Mouse (Mus musculus) myocyte (in vitro differentiated cells): ENCODE measurements around the gene Aldh1a7. TPM values are rescaled to one million over a fixed set of nuclear protein-coding genes. Genes with fewer than 3 reads are reported as not detected.

Experiments
- H3K27me3 ChIP-seq: one replicate; pipeline ENCODE4 v1.6.1; 2011; ENCODE audit not compliant: control insufficient read depth, insufficient read depth, insufficient read length
- H3K36me3 ChIP-seq: one replicate; pipeline ENCODE4 v1.6.1; 2011; ENCODE audit not compliant: control insufficient read depth, insufficient read depth
- H3K4me2 ChIP-seq: one replicate; pipeline ENCODE4 v1.6.1; 2011; ENCODE audit warnings: low read depth, control low read depth
- H3K4me3 ChIP-seq: one replicate; pipeline ENCODE4 v1.5.1; 2011; ENCODE audit warnings: mild to moderate bottlenecking, control low read depth, moderate library complexity
- H3K79me2 ChIP-seq: one replicate; pipeline ENCODE4 v1.6.1; 2011; ENCODE audit not compliant: control insufficient read depth, insufficient read depth
- H3ac ChIP-seq: one replicate; pipeline ENCODE4 v1.6.1; 2011; ENCODE audit not compliant: control insufficient read depth, insufficient read length
- CEBPB ChIP-seq: IDR thresholded peaks from 2 replicates; pipeline ENCODE4 v1.6.1; 2011; ENCODE audit warnings: mild to moderate bottlenecking, moderate library complexity; ENCODE audit not compliant: poor library complexity, insufficient read depth, severe bottlenecking
- E2F4 ChIP-seq: IDR thresholded peaks from one replicate; pipeline ENCODE4 v1.6.1; 2011; ENCODE audit warnings: mild to moderate bottlenecking, control low read depth, moderate library complexity; ENCODE audit not compliant: insufficient read depth
- MAX ChIP-seq: IDR thresholded peaks from one replicate; pipeline ENCODE4 v1.6.1; 2011; ENCODE audit warnings: low read depth, mild to moderate bottlenecking, control low read depth
- MYOD1 ChIP-seq, 3 experiments: IDR thresholded peaks; one replicate each; pipeline ENCODE4 v1.6.1; 2011; ENCODE audit warnings: control low read depth in 2 of 3, low read depth in 2 of 3, mild to moderate bottlenecking in 2 of 3, moderate library complexity in 1 of 3; ENCODE audit not compliant: insufficient read length in 2 of 3, control insufficient read depth in 1 of 3
- MYOG ChIP-seq, 3 experiments: IDR thresholded peaks; one replicate each; pipeline ENCODE4 v1.6.1; 2011; ENCODE audit warnings: control low read depth in 2 of 3, low read depth in 2 of 3, mild to moderate bottlenecking in 2 of 3; ENCODE audit not compliant: insufficient read length in 2 of 3, control insufficient read depth in 1 of 3, insufficient read depth in 1 of 3
- POLR2A ChIP-seq: IDR thresholded peaks from one replicate; pipeline ENCODE4 v1.6.1; 2011; ENCODE audit warnings: low read depth, mild to moderate bottlenecking, control low read depth, moderate library complexity; ENCODE audit not compliant: insufficient read length
- POLR2AphosphoS2 ChIP-seq: IDR thresholded peaks from one replicate; pipeline ENCODE4 v1.6.1; 2011; ENCODE audit warnings: low read depth, control low read depth; ENCODE audit not compliant: insufficient read length
- REST ChIP-seq: IDR thresholded peaks from one replicate; pipeline ENCODE4 v1.6.1; 2011; ENCODE audit warnings: mild to moderate bottlenecking, control low read depth, moderate library complexity; ENCODE audit not compliant: insufficient read depth, insufficient read length
- SRF ChIP-seq: IDR thresholded peaks from one replicate; pipeline ENCODE4 v1.6.1; 2011; ENCODE audit warnings: low read depth; ENCODE audit not compliant: control insufficient read depth, insufficient read length
- TCF12 ChIP-seq: IDR thresholded peaks from one replicate; pipeline ENCODE4 v1.6.1; 2011; ENCODE audit warnings: mild to moderate bottlenecking, control low read depth; ENCODE audit not compliant: poor library complexity, insufficient read depth, severe bottlenecking
- TCF3 ChIP-seq: IDR thresholded peaks from one replicate; pipeline ENCODE4 v1.6.1; 2011; ENCODE audit warnings: low read depth, control low read depth; ENCODE audit not compliant: insufficient read length
- USF1 ChIP-seq: IDR thresholded peaks from one replicate; pipeline ENCODE4 v1.6.1; 2011; ENCODE audit warnings: low read depth, mild to moderate bottlenecking, control low read depth, moderate library complexity
- polyA plus RNA-seq: library from polyadenylated mRNA; unstranded; fragments of >200 nt; fragmentation: generic; extraction: Trizol; gene quantifications from one replicate; pipeline ENCODE4 v1.2.1, GENCODE M21; 2012; ENCODE audit warnings: missing spikeins

The Aldh1a7 gene
- polyA plus RNA-seq, 1 experiment = not detected

DNA sequence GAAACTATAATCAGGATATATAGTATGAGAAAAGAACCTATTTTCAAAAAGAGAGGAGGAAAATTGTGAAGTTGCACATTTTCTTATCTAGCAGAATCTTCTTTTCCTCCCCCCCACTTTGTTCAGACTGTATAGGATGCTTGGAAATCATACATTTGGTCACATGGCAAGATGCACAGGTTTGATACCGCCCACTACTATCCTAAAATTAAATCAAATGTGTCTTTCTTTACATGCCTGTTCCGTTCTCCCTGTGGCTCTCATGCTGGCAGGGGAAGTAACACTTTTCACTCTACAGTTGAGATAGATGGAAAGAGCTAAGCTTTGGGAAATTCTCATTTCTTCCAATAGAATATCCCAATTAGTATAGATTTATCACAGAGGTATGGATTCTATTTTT lies 7.1 kb downstream of the Aldh1a7 start:
- no peaks in the 10 kb centered on the region for H3K36me3 ChIP-seq
- TF ChIP-seq CEBPB (no peak), MAX (no peak), MYOG (IDR thresholded peaks at IDR 0.05; ENCODE audit: control insufficient read depth in 1 of 3, insufficient read depth in 1 of 3, insufficient read length in 2 of 3, low read depth in 2 of 3) (no peak), E2F4 (no peak), USF1 (no peak), TCF3 (no peak), TCF12 (no peak), POLR2A (no peak), POLR2AphosphoS2 (no peak), REST (no peak), SRF (no peak), MYOD1 (IDR thresholded peaks at IDR 0.05; ENCODE audit: control insufficient read depth in 1 of 3, insufficient read length in 2 of 3, low read depth in 2 of 3) (no peak)
- H3K4me2 ChIP-seq = no peak overlapping the region
- no peak overlapping the region for H3ac ChIP-seq
- H3K27me3 ChIP-seq = no peaks in the 10 kb centered on the region
- no peak overlapping the region for H3K4me3 ChIP-seq
- H3K79me2 ChIP-seq = no peaks in the 10 kb centered on the region

DNA sequence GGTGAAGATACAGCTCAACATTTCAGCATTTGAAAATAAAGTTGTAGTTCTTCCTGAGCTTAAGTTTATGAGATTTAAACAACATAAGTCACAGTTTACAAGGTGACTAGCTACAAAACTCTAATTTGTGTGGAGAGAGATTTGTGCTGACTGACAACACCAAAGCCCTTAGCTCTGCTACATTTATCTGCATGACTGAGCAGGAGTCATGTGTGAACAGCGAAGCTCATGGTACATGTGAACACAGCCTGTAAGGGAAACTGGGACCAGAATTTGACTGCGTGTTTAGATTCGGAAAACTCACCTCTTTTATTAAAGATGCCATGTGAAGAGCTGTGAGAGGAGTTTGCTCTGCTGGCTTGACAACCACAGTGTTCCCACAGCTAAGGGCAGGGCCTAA lies 11.7 kb downstream of the Aldh1a7 start:
- Histone ChIP-seq H3K4me3 (no peak overlapping the region), H3K27me3 (no peaks in the 10 kb centered on the region), H3K79me2 (no peaks in the 10 kb centered on the region), H3K36me3 (no peaks in the 10 kb centered on the region), H3ac (no peak overlapping the region), H3K4me2 (no peak overlapping the region)
- TF ChIP-seq TCF12 (no peak), E2F4 (no peak), CEBPB (no peak), TCF3 (no peak), MAX (no peak), SRF (no peak)

DNA sequence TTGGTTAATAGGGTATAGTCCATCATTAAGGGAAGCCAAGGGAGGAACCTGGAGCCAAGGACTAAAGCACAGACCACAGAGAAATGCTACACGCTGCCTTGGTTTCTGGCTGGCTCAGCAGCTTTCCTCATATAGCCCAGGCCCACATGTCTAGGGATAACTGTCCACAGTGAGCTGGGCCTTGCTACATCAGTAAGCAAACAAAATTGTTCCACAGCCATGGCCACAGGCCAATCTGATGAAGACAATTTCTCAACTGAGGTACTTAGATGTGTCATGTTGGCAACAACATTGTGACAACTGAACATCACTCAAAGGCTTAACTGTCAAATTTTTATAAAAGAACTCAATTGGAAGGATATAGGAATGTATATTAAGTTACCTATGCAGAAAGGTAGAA lies 12.3 kb downstream of the Aldh1a7 start:
- no peak overlapping the region for H3K4me3 ChIP-seq
- TF ChIP-seq REST = no peak
- H3K36me3 ChIP-seq = no peaks in the 10 kb centered on the region
- no peak overlapping the region for H3ac ChIP-seq
- no peaks in the 10 kb centered on the region for H3K27me3 ChIP-seq
- no peak overlapping the region for H3K4me2 ChIP-seq
- no peaks in the 10 kb centered on the region for H3K79me2 ChIP-seq

DNA sequence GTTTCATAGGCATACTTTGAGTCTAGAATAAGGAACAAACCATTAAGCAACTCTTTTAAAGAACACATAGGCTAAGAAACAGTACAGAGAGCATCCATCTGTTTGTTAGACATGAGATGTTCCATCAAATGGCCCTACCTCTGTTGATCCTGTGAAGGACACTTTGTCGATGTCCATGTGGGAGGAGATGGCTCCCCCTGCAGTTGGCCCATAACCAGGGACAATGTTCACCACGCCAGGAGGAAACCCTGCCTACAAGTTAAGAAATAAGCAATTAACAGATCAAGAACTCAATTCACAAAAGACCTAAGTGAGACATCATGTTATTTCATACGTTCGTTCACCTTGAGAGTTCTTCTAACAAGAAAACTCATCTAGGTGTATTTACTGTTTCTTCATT lies 12.8 kb downstream of the Aldh1a7 start:
- H3K27me3 ChIP-seq = no peaks in the 10 kb centered on the region
- no peaks in the 10 kb centered on the region for H3K79me2 ChIP-seq
- no peak overlapping the region for H3K4me2 ChIP-seq
- H3K4me3 ChIP-seq = no peak overlapping the region
- no peak for TF ChIP-seq E2F4
- TF ChIP-seq MAX = no peak
- no peak for TF ChIP-seq REST
- TF ChIP-seq MYOG (IDR thresholded peaks at IDR 0.05; ENCODE audit: control insufficient read depth in 1 of 3, insufficient read depth in 1 of 3, insufficient read length in 2 of 3, low read depth in 2 of 3) = no peak
- TF ChIP-seq USF1 = no peak
- no peak for TF ChIP-seq SRF
- no peak for TF ChIP-seq TCF3
- TF ChIP-seq MYOD1 (IDR thresholded peaks at IDR 0.05; ENCODE audit: control insufficient read depth in 1 of 3, insufficient read length in 2 of 3, low read depth in 2 of 3) = no peak
- no peak for TF ChIP-seq POLR2A
- no peak for TF ChIP-seq CEBPB
- TF ChIP-seq POLR2AphosphoS2 = no peak
- TF ChIP-seq TCF12 = no peak
- H3ac ChIP-seq = no peak overlapping the region
- H3K36me3 ChIP-seq = no peaks in the 10 kb centered on the region

DNA sequence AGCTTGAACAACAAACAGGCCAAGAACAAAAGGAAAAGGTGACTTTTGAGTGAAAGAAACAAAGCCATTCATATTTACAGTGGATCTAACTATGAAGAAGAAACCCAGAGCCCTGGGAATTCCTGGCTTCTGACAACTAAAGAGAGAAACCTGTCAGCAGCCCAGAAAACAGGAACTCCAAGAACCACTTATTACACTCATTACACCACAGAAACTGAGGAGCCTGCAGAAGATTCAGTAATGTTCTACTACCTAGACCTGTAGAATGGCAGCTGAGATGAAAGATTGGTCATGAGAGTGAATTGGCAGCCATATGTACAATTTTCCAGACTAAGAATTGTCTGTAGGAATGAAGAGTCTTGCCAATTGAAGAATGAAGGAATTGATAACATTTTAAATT lies 20.2 kb downstream of the Aldh1a7 start:
- Histone ChIP-seq H3ac (no peak overlapping the region), H3K4me3 (no peak overlapping the region), H3K79me2 (no peaks in the 10 kb centered on the region), H3K4me2 (no peak overlapping the region), H3K27me3 (no peaks in the 10 kb centered on the region), H3K36me3 (no peaks in the 10 kb centered on the region)
- no peak for TF ChIP-seq MYOD1 (IDR thresholded peaks at IDR 0.05; ENCODE audit: control insufficient read depth in 1 of 3, insufficient read length in 2 of 3, low read depth in 2 of 3)
- no peak for TF ChIP-seq MAX

DNA sequence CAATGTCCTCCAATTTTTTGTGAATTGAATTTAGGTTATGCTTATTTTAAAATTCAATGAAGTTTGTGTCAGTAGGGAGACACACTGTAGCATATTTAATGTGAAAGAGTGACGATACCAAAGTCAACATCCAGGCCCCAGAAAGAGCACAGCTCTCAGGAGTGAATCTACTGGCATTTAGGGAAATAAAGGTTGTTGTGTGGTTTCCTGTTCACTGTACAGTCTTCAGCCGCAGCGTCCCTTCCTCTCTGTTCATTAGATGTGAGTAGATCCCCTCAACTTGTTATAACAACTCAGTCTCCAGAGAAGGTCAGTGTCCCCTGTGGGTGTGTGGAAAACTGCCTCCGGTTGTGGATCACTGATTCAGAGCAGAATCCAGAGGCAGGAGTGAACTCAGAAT lies 20.6 kb downstream of the Aldh1a7 start:
- H3K27me3 ChIP-seq = no peaks in the 10 kb centered on the region
- H3K79me2 ChIP-seq = no peaks in the 10 kb centered on the region
- no peak for TF ChIP-seq POLR2AphosphoS2
- no peak for TF ChIP-seq MYOD1 (IDR thresholded peaks at IDR 0.05; ENCODE audit: control insufficient read depth in 1 of 3, insufficient read length in 2 of 3, low read depth in 2 of 3)
- no peak for TF ChIP-seq USF1
- TF ChIP-seq SRF = no peak
- no peak for TF ChIP-seq REST
- H3ac ChIP-seq = no peak overlapping the region
- no peak overlapping the region for H3K4me3 ChIP-seq
- H3K4me2 ChIP-seq = no peak overlapping the region
- H3K36me3 ChIP-seq = no peaks in the 10 kb centered on the region
